Mouse (Mus musculus) adrenal gland, postnatal 25 days (tissue): ENCODE measurements around the gene Olfr311. TPM values are rescaled to one million over a fixed set of nuclear protein-coding genes. Genes with fewer than 3 reads are reported as not detected.
"Not testable (repeated sequence)": the region's sequence is repeated elsewhere in the genome, so short reads cannot be mapped to it uniquely, and the experiment has no call there.

ENCODE experiments used
- DNase-seq: peaks from one replicate; pipeline ENCODE4 v3.0.0; 2021; ENCODE audit warnings: mixed read lengths
- long read RNA-seq: library from polyadenylated mRNA; stranded (forward); transcript quantifications from one replicate; pipeline ENCODE4 v2.0.0, GENCODE M21; 2021
- total RNA-seq: library from RNA; stranded (reverse); gene quantifications from 2 replicates; pipeline ENCODE4 v1.2.3, GENCODE M21; 2021

Olfr311 gene
- not detected in 2 replicates for total RNA-seq
- long read RNA-seq: 0 reads

GRCm38 (mm10) chr11:58838951-58839350, at the start of gene Olfr311:
Gene Olfr311, plus strand, starts transcription at chr11:58839251.
- not testable (repeated sequence) for DNase-seq

- DNase-seq: no peak
Observed at GRCm38 (mm10) chr11:58789532-58789931, 49.5 kb upstream of the Olfr311 start.

- DNase-seq: no peak
Observed at GRCm38 (mm10) chr11:58790053-58790452, 49.0 kb upstream of the Olfr311 start.

- DNase-seq: no peak
Observed at GRCm38 (mm10) chr11:58790646-58791045, 48.4 kb upstream of the Olfr311 start.

- no peak for DNase-seq
Observed at GRCm38 (mm10) chr11:58795856-58796255, 43.2 kb upstream of the Olfr311 start.

- no peak for DNase-seq
Observed at GRCm38 (mm10) chr11:58796850-58797249, 42.2 kb upstream of the Olfr311 start.

GRCm38 (mm10) chr11:58799747-58800146, 39.3 kb upstream of the Olfr311 start:
- no peak for DNase-seq

- no peak for DNase-seq
Observed at GRCm38 (mm10) chr11:58801558-58802228, 37.4 kb upstream of the Olfr311 start, which contains the start of gene Fam183b. Gene Fam183b, minus strand, starts transcription at chr11:58801960.

- DNase-seq: no peak
Observed at GRCm38 (mm10) chr11:58803871-58804270, 35.2 kb upstream of the Olfr311 start.

GRCm38 (mm10) chr11:58804393-58804792, 34.7 kb upstream of the Olfr311 start:
- DNase-seq: no peak

GRCm38 (mm10) chr11:58812001-58812400, 27.1 kb upstream of the Olfr311 start:
- DNase-seq: no peak

GRCm38 (mm10) chr11:58814700-58815099, 24.4 kb upstream of the Olfr311 start, which contains the start of gene Olfr313:
Gene Olfr313, plus strand, starts transcription at chr11:58815000.
- DNase-seq: not testable (repeated sequence)

GRCm38 (mm10) chr11:58815676-58816075, 23.4 kb upstream of the Olfr311 start:
- DNase-seq: no peak

GRCm38 (mm10) chr11:58828937-58829336, 10.1 kb upstream of the Olfr311 start, which contains the start of gene Olfr312:
Gene Olfr312, plus strand, starts transcription at chr11:58829237.
- not testable (repeated sequence) for DNase-seq

- no peak for DNase-seq
Observed at GRCm38 (mm10) chr11:58829764-58830163, 9.3 kb upstream of the Olfr311 start.

- DNase-seq: not testable (repeated sequence)
Observed at GRCm38 (mm10) chr11:58832541-58832940, 6.5 kb upstream of the Olfr311 start.

- peak; percentile 77 for DNase-seq
Observed at GRCm38 (mm10) chr11:58846919-58847461, 7.9 kb downstream of the Olfr311 start, which contains the start of gene Gm12258. Gene Gm12258, plus strand, starts transcription at chr11:58847158.

GRCm38 (mm10) chr11:58847636-58848035, 8.6 kb downstream of the Olfr311 start:
- no peak for DNase-seq

GRCm38 (mm10) chr11:58849731-58850130, 10.7 kb downstream of the Olfr311 start:
- DNase-seq: no peak

GRCm38 (mm10) chr11:58860744-58861143, 21.7 kb downstream of the Olfr311 start:
- DNase-seq: no peak

GRCm38 (mm10) chr11:58867039-58867953, 28.2 kb downstream of the Olfr311 start, which contains the start of gene 2810021J22Rik:
Gene 2810021J22Rik, plus strand, starts transcription at chr11:58867216.
- DNase-seq: peak; percentile 78

- no peak for DNase-seq
Observed at GRCm38 (mm10) chr11:58867954-58868330, 28.9 kb downstream of the Olfr311 start.
